ENCODE assay signal across 8 mouse cellular contexts in genomic region chr6:72235807-72236407, GRCm38 (mm10). TPM values are rescaled to one million over a fixed set of nuclear protein-coding genes. Genes with fewer than 3 reads are reported as not detected.
A peak's percentile ranks its signal among the peaks of the same experiment; 100 is the strongest.
DNase-seq lines count a peak whose midpoint lies in the region; ATAC-seq lines count a peak whose summit lies in the region.

No protein-coding gene starts in this region.

- intact Hi-C loops in heart, postnatal 25 days (cut with DNase I) = loop anchor here (2.0 kb wide), 1 partner anchor 17 kb away; no protein-coding TSS in a partner anchor

- H3K9ac ChIP-seq in heart, embryonic 11.5 days (ENCODE audit: low read depth, low read length) = peak overlapping the region; percentile 79
- peak overlapping the region; percentile 72 for H3K9ac ChIP-seq in hindbrain, embryonic 13.5 days
- H3K9ac ChIP-seq in midbrain, embryonic 14.5 days (replicated peaks; ENCODE audit: low read length) = peak overlapping the region; percentile 51; the same call in 1 of the 2 replicates

- no peaks in the 10 kb centered on the region for H3K9me3 ChIP-seq in heart, embryonic 11.5 days (replicated peaks; ENCODE audit: control insufficient read depth, low read length)
- H3K9me3 ChIP-seq in hindbrain, embryonic 13.5 days = no peaks in the 10 kb centered on the region
- no peaks in the 10 kb centered on the region for H3K9me3 ChIP-seq in midbrain, embryonic 14.5 days (ENCODE audit: control insufficient read depth, low read length)

- DNase-seq in heart, postnatal 25 days (ENCODE audit: low spot score) = no peak
- peak; percentile 27 for DNase-seq in MN1 (ENCODE audit: low spot score)
- DNase-seq in midbrain, embryonic 14.5 days = no peak
- no peak for DNase-seq in gastrocnemius, postnatal 4 days (ENCODE audit: low spot score in 2 of 2)
- DNase-seq in spleen, adult 12 weeks (ENCODE audit: low spot score) = no peak
- DNase-seq in cerebellum, adult 9-10 months = no peak

- H3K4me3 ChIP-seq in heart, embryonic 11.5 days (ENCODE audit: low read depth, low read length) = peak overlapping the region; percentile 73
- H3K4me3 ChIP-seq in hindbrain, embryonic 13.5 days = peak overlapping the region; percentile 49
- peak overlapping the region; percentile 53 for H3K4me3 ChIP-seq in midbrain, embryonic 14.5 days (replicated peaks; ENCODE audit: low read depth, low read length)

- peaks cover 20% of the 10 kb centered on the region for H3K27me3 ChIP-seq in heart, embryonic 11.5 days (ENCODE audit: control insufficient read depth, insufficient read depth, low read length)
- peaks cover 97% of the 10 kb centered on the region for H3K27me3 ChIP-seq in hindbrain, embryonic 13.5 days
- peaks cover 45% of the 10 kb centered on the region for H3K27me3 ChIP-seq in midbrain, embryonic 14.5 days (ENCODE audit: control insufficient read depth, insufficient read depth, low read length)

- ATAC-seq in heart, embryonic 11.5 days (replicated peaks; ENCODE audit: insufficient number of reproducible peaks, low FRiP score, low TSS enrichment) = no peak
- no peak for ATAC-seq in hindbrain, embryonic 13.5 days (ENCODE audit: low FRiP score)
- ATAC-seq in midbrain, embryonic 14.5 days (ENCODE audit: low FRiP score, low TSS enrichment) = no peak

- WGBS in heart, embryonic 11.5 days (ENCODE audit: insufficient replicate concordance) = 21% methylated on average over 16 of the region's 16 CpGs
- WGBS in hindbrain, embryonic 13.5 days = 22% methylated on average over 16 of the region's 16 CpGs
- 23% methylated on average over 16 of the region's 16 CpGs for WGBS in midbrain, embryonic 14.5 days

- peaks cover 42% of the 10 kb centered on the region for H3K4me1 ChIP-seq in heart, embryonic 11.5 days (ENCODE audit: control insufficient read depth, insufficient read depth, low read length)
- H3K4me1 ChIP-seq in hindbrain, embryonic 13.5 days (replicated peaks) = peaks cover 50% of the 10 kb centered on the region
- peaks cover 21% of the 10 kb centered on the region for H3K4me1 ChIP-seq in midbrain, embryonic 14.5 days (ENCODE audit: control insufficient read depth, insufficient read depth, low read length)

- H3K36me3 ChIP-seq in heart, embryonic 11.5 days (ENCODE audit: control insufficient read depth, insufficient read depth, low read length) = no peaks in the 10 kb centered on the region
- H3K36me3 ChIP-seq in hindbrain, embryonic 13.5 days = no peaks in the 10 kb centered on the region
- H3K36me3 ChIP-seq in midbrain, embryonic 14.5 days (ENCODE audit: control insufficient read depth, insufficient read depth, low read length) = no peaks in the 10 kb centered on the region

- H3K4me2 ChIP-seq in heart, embryonic 11.5 days = peak overlapping the region; percentile 92
- peak overlapping the region; percentile 95 for H3K4me2 ChIP-seq in hindbrain, embryonic 13.5 days
- peak overlapping the region; percentile 99 for H3K4me2 ChIP-seq in midbrain, embryonic 14.5 days (ENCODE audit: low read length)

- 0 out of 2 replicates have a peak overlapping the region, but pooled peaks have one; percentile 25 for H3K27ac ChIP-seq in heart, embryonic 11.5 days (ENCODE audit: low read depth, low read length)
- H3K27ac ChIP-seq in hindbrain, embryonic 13.5 days = peak overlapping the region; percentile 31; the same call in 1 of the 2 replicates
- peak overlapping the region; percentile 20; the same call in 1 of the 2 replicates for H3K27ac ChIP-seq in midbrain, embryonic 14.5 days (replicated peaks; ENCODE audit: low read depth, low read length)

RNA-seq across cellular contexts. Expression of gene Atoh8, which starts 0.5 kb away (rescaled TPM):
- 11.6 and 11.8 TPM in 2 replicates for polyA plus RNA-seq in heart, embryonic 11.5 days (2014; fragmentation: Nextera tagmentation; extraction: Ambion mirVana)
- total RNA-seq in heart, postnatal 25 days (2021) = 10 to 100 TPM in 1 of 2 experiments, 1 to 10 TPM in 1; 6.1 to 12.4 TPM
- 3.2 and 4.2 TPM in 2 replicates for polyA plus RNA-seq in hindbrain, embryonic 13.5 days (2015; fragmentation: Nextera tagmentation; extraction: Ambion mirVana)
- polyA plus RNA-seq in midbrain, embryonic 14.5 days (2014; fragmentation: Nextera tagmentation; extraction: Ambion mirVana) = 1.8 and 2.4 TPM in 2 replicates
- 10 to 100 TPM in 1 of 2 experiments, 1 to 10 TPM in 1; 8.8 to 10.7 TPM for total RNA-seq in gastrocnemius, postnatal 4 days (2021)
